Mouse (Mus musculus) myocyte (in vitro differentiated cells): ENCODE measurements at regions not wholly inside any gene's neighbourhood (a gene's known extent, or its start where the extent isn't known, plus 50 kb on each side); places are given as distances from the start of the nearest gene placed in this dataset.

Source experiments
- H3K27me3 ChIP-seq: one replicate; pipeline ENCODE4 v1.6.1; 2011; ENCODE audit not compliant: control insufficient read depth, insufficient read depth, insufficient read length
- H3K36me3 ChIP-seq: one replicate; pipeline ENCODE4 v1.6.1; 2011; ENCODE audit not compliant: control insufficient read depth, insufficient read depth
- H3K4me2 ChIP-seq: one replicate; pipeline ENCODE4 v1.6.1; 2011; ENCODE audit warnings: low read depth, control low read depth
- H3K4me3 ChIP-seq: one replicate; pipeline ENCODE4 v1.5.1; 2011; ENCODE audit warnings: mild to moderate bottlenecking, control low read depth, moderate library complexity
- H3K79me2 ChIP-seq: one replicate; pipeline ENCODE4 v1.6.1; 2011; ENCODE audit not compliant: control insufficient read depth, insufficient read depth
- H3ac ChIP-seq: one replicate; pipeline ENCODE4 v1.6.1; 2011; ENCODE audit not compliant: control insufficient read depth, insufficient read length
- CEBPB ChIP-seq: IDR thresholded peaks from 2 replicates; pipeline ENCODE4 v1.6.1; 2011; ENCODE audit warnings: mild to moderate bottlenecking, moderate library complexity; ENCODE audit not compliant: poor library complexity, insufficient read depth, severe bottlenecking
- E2F4 ChIP-seq: IDR thresholded peaks from one replicate; pipeline ENCODE4 v1.6.1; 2011; ENCODE audit warnings: mild to moderate bottlenecking, control low read depth, moderate library complexity; ENCODE audit not compliant: insufficient read depth
- MAX ChIP-seq: IDR thresholded peaks from one replicate; pipeline ENCODE4 v1.6.1; 2011; ENCODE audit warnings: low read depth, mild to moderate bottlenecking, control low read depth
- MYOD1 ChIP-seq, 3 experiments: IDR thresholded peaks; one replicate each; pipeline ENCODE4 v1.6.1; 2011; ENCODE audit warnings: control low read depth in 2 of 3, low read depth in 2 of 3, mild to moderate bottlenecking in 2 of 3, moderate library complexity in 1 of 3; ENCODE audit not compliant: insufficient read length in 2 of 3, control insufficient read depth in 1 of 3
- MYOG ChIP-seq, 3 experiments: IDR thresholded peaks; one replicate each; pipeline ENCODE4 v1.6.1; 2011; ENCODE audit warnings: control low read depth in 2 of 3, low read depth in 2 of 3, mild to moderate bottlenecking in 2 of 3; ENCODE audit not compliant: insufficient read length in 2 of 3, control insufficient read depth in 1 of 3, insufficient read depth in 1 of 3
- POLR2A ChIP-seq: IDR thresholded peaks from one replicate; pipeline ENCODE4 v1.6.1; 2011; ENCODE audit warnings: low read depth, mild to moderate bottlenecking, control low read depth, moderate library complexity; ENCODE audit not compliant: insufficient read length
- POLR2AphosphoS2 ChIP-seq: IDR thresholded peaks from one replicate; pipeline ENCODE4 v1.6.1; 2011; ENCODE audit warnings: low read depth, control low read depth; ENCODE audit not compliant: insufficient read length
- REST ChIP-seq: IDR thresholded peaks from one replicate; pipeline ENCODE4 v1.6.1; 2011; ENCODE audit warnings: mild to moderate bottlenecking, control low read depth, moderate library complexity; ENCODE audit not compliant: insufficient read depth, insufficient read length
- SRF ChIP-seq: IDR thresholded peaks from one replicate; pipeline ENCODE4 v1.6.1; 2011; ENCODE audit warnings: low read depth; ENCODE audit not compliant: control insufficient read depth, insufficient read length
- TCF12 ChIP-seq: IDR thresholded peaks from one replicate; pipeline ENCODE4 v1.6.1; 2011; ENCODE audit warnings: mild to moderate bottlenecking, control low read depth; ENCODE audit not compliant: poor library complexity, insufficient read depth, severe bottlenecking
- TCF3 ChIP-seq: IDR thresholded peaks from one replicate; pipeline ENCODE4 v1.6.1; 2011; ENCODE audit warnings: low read depth, control low read depth; ENCODE audit not compliant: insufficient read length
- USF1 ChIP-seq: IDR thresholded peaks from one replicate; pipeline ENCODE4 v1.6.1; 2011; ENCODE audit warnings: low read depth, mild to moderate bottlenecking, control low read depth, moderate library complexity

- Histone ChIP-seq H3ac (no peak overlapping the region), H3K4me3 (no peak overlapping the region), H3K4me2 (no peak overlapping the region), H3K36me3 (no peaks in the 10 kb centered on the region), H3K79me2 (no peaks in the 10 kb centered on the region), H3K27me3 (no peaks in the 10 kb centered on the region)
- TF ChIP-seq MYOG (IDR thresholded peaks at IDR 0.05; ENCODE audit: control insufficient read depth in 1 of 3, insufficient read depth in 1 of 3, insufficient read length in 2 of 3, low read depth in 2 of 3) (no peak), E2F4 (no peak), REST (no peak), CEBPB (no peak), POLR2A (no peak), MAX (no peak), TCF3 (no peak), POLR2AphosphoS2 (no peak), SRF (no peak), USF1 (no peak), TCF12 (no peak), MYOD1 (IDR thresholded peaks at IDR 0.05; ENCODE audit: control insufficient read depth in 1 of 3, insufficient read length in 2 of 3, low read depth in 2 of 3) (no peak)
Measured at GRCm38 (mm10) chr1:143858532-143858931, 81.5 kb downstream of the Uchl5 start.
